Mouse (Mus musculus) midbrain, embryonic 11.5 days (tissue): ENCODE measurements around the gene Vwf. TPM values are rescaled to one million over a fixed set of nuclear protein-coding genes. Genes with fewer than 3 reads are reported as not detected.

ENCODE experiments used
- ATAC-seq: fragments of 200-750 bp; cut with Nextera tagmentation; 2 replicates; pipeline ENCODE4 v1.8.0; 2017; ENCODE audit warnings: moderate TSS enrichment, moderate library complexity; ENCODE audit not compliant: low FRiP score
- DNase-seq: peaks from one replicate; pipeline ENCODE4 v3.0.0; 2015; ENCODE audit warnings: low spot score; ENCODE audit errors: missing footprints
- H3K27ac ChIP-seq: fragments of 300-500 bp; sonication (generic); 2 replicates; pipeline ENCODE4 v1.5.1; 2014; ENCODE audit warnings: low read depth, low read length
- H3K27me3 ChIP-seq: fragments of 300-500 bp; sonication (generic); 2 replicates; pipeline ENCODE4 v1.6.1; 2014; ENCODE audit warnings: mild to moderate bottlenecking, low read length, moderate library complexity, mixed read lengths; ENCODE audit not compliant: control insufficient read depth, insufficient read depth
- H3K36me3 ChIP-seq: fragments of 300-500 bp; sonication (generic); 2 replicates; pipeline ENCODE4 v1.6.1; 2014; ENCODE audit warnings: mild to moderate bottlenecking, low read length, moderate library complexity, mixed read lengths; ENCODE audit not compliant: control insufficient read depth, insufficient read depth
- H3K4me1 ChIP-seq: fragments of 300-500 bp; sonication (generic); 2 replicates; pipeline ENCODE4 v1.6.1; 2014; ENCODE audit warnings: low read length; ENCODE audit not compliant: control insufficient read depth, insufficient read depth
- H3K4me2 ChIP-seq: fragments of 300-500 bp; sonication (generic); 2 replicates; pipeline ENCODE4 v1.6.1; 2014; ENCODE audit warnings: mild to moderate bottlenecking, moderate library complexity
- H3K4me3 ChIP-seq: fragments of 300-500 bp; sonication (generic); 2 replicates; pipeline ENCODE4 v1.5.1; 2014; ENCODE audit warnings: low read depth, low read length
- H3K9ac ChIP-seq: fragments of 300-500 bp; sonication (generic); 2 replicates; pipeline ENCODE4 v1.6.1; 2014; ENCODE audit warnings: low read length
- H3K9me3 ChIP-seq: fragments of 300-500 bp; sonication (generic); 2 replicates; pipeline ENCODE4 v1.6.1; 2016; ENCODE audit warnings: low read length; ENCODE audit not compliant: control insufficient read depth
- WGBS: fragments of 180-500 bp; shearing (Covaris S2); extraction: QIAGEN DNeasy Blood & Tissue Kit; methylation state at CpG from one replicate; pipeline ENCODE4 v1.1.7; 2014; 5-methylcytosine and 5-hydroxymethylcytosine counted together
- polyA plus RNA-seq: library from polyadenylated mRNA; unstranded; fragments of >200 nt; fragmentation: Nextera tagmentation; extraction: Ambion mirVana; gene quantifications from 2 replicates; pipeline ENCODE4 v1.2.1, GENCODE M21; 2014

The Vwf gene
- polyA plus RNA-seq, 1 experiment from 2014 or later: 15.8 TPM

DNA sequence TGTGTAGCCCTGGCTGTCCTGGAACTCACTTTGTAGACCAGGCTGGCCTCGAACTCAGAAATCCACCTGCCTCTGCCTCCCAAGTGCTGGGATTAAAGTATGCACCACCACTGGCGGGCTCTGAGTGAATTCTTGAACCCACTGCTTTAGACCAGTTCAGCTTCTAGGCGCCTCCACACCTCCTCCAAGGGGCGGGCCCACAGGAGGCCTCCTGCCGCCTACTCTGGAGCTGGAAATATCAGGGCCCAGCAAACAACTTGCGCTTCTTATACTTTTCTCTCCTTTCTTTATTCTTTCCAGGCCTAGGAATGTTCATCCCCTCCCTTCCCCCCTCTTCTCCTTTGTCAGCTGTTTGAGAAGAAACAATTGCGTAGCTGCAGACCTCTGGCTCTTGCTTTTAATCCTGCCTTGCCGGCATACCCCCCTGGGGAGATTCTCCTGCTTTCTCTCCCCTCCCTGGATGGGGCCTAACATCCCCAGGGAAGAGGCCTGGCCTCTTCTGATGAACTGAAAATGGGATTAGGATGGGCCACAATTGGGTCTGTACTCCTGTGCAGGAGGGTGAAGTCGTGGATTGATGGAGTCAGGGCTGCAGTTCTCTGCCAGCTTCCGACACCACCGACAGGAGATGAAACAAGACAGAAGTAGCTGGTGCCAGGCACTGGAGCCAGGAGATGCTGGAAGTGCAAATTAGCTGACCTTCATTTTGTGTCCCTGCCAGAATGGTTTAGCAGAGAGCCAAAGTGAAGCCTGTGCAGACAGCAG lies 31.5 kb downstream of the Vwf start:
- Histone ChIP-seq H3K27ac (peak overlapping the region; percentile 23), H3K9ac (no peak overlapping the region), H3K9me3 (no peaks in the 10 kb centered on the region), H3K27me3 (no peaks in the 10 kb centered on the region), H3K4me2 (no peak overlapping the region), H3K4me3 (no peak overlapping the region), H3K4me1 (peaks cover 12% of the 10 kb centered on the region; the same call in 1 of the 2 replicates), H3K36me3 (no peaks in the 10 kb centered on the region)
- DNase-seq (peak; percentile 88), ATAC-seq (peak; percentile 65)
- 13% methylated on average over 11 of the region's 11 CpGs for WGBS

DNA sequence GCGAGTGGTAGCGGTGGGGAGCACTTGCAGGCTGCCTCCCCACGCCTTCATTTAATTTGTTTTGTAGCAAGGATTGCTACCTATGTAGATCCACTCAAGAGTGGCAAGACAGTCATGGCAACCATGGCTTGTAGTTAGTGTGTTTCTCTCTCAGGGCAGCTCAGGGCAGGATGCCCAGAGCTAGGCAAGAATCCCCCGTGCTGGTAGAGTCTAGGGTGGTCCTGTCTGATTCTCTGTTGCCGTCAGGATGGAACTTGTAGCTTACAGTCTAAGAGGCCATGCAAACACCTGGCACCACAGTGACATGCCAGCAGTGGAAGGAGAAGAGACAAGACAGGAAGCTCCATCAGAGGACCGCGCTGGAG lies 32.1 kb downstream of the Vwf start:
- DNase-seq (no peak), ATAC-seq (no peak)
- Histone ChIP-seq H3K9me3 (no peaks in the 10 kb centered on the region), H3K4me2 (no peak overlapping the region), H3K27ac (peak overlapping the region; percentile 4; the same call in 1 of the 2 replicates), H3K27me3 (no peaks in the 10 kb centered on the region), H3K36me3 (no peaks in the 10 kb centered on the region), H3K4me1 (peaks cover 8% of the 10 kb centered on the region; the same call in 1 of the 2 replicates), H3K4me3 (no peak overlapping the region), H3K9ac (no peak overlapping the region)
- WGBS: 50% methylated on average over 7 of the region's 7 CpGs

DNA sequence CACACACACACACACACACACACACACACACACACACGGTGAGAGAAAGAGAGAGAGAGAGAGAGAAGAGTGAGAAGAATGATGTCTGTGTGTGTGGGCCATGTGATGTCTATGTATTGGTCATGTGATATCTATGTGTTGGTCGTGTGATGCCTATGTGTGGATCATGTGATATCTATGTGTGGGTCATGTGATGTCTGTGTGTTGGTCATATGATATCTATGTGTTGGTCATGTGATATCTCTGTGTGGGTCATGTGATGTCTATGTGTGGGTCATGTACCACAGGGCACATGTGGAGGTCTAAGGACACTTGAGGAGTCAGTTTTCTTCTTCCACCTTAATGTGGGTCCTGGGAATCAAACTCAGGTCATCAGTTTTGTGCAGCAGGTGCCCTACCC lies 33.3 kb downstream of the Vwf start:
- H3K9me3 ChIP-seq: no peaks in the 10 kb centered on the region
- H3K27ac ChIP-seq: no peak overlapping the region
- H3K4me2 ChIP-seq: no peak overlapping the region
- no peak for DNase-seq
- H3K4me1 ChIP-seq: peaks cover 8% of the 10 kb centered on the region; the same call in 1 of the 2 replicates
- H3K36me3 ChIP-seq: no peaks in the 10 kb centered on the region
- no peaks in the 10 kb centered on the region for H3K27me3 ChIP-seq
- no peak for ATAC-seq
- H3K4me3 ChIP-seq: no peak overlapping the region
- no peak overlapping the region for H3K9ac ChIP-seq
- WGBS: 83% methylated on average over 2 of the region's 2 CpGs

DNA sequence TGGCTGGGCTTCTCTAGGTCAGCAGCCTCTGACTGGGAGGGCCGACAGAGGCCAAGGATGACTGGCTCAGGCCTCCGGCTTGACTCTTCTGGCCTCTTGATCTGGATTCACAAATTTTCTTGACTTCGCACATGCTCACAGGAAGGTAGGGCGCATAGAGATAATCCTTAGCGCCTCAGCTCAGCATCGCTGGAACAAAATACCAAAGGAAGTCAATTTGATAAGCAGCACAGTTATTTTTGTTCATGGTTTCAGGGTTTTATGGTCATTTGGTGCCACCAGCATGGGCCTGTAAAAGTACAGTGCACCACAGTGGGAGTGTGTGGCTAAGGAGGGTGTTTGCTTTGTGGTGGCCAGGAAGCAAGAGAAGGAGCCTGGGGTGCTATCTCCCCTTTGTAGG lies 37.1 kb downstream of the Vwf start:
- no peak overlapping the region for H3K4me2 ChIP-seq
- H3K36me3 ChIP-seq: no peaks in the 10 kb centered on the region
- no peak for DNase-seq
- no peak overlapping the region for H3K9ac ChIP-seq
- no peak for ATAC-seq
- H3K4me1 ChIP-seq: peaks cover 15% of the 10 kb centered on the region
- no peak overlapping the region for H3K27ac ChIP-seq
- H3K9me3 ChIP-seq: no peaks in the 10 kb centered on the region
- no peaks in the 10 kb centered on the region for H3K27me3 ChIP-seq
- WGBS: 92% methylated on average over 6 of the region's 6 CpGs
- H3K4me3 ChIP-seq: no peak overlapping the region

DNA sequence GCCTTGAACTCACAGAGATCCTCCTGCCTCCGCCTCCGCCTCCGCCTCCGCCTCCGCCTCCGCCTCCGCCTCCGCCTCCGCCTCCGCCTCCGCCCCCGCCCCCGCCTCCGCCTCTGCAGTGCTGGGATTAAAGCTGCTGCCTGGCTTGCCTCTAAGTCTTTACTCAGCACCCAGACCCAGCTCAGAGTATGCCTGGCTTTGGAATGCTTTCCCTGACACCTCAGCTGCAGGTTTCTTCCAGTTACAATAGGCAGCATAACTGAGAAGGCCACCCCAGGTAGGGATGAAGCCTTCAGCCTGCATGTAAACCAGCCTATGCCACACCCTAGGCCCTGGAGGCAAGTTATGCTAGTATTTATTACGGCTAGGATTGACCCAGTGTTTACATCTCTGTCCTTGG lies 37.7 kb downstream of the Vwf start:
- no peaks in the 10 kb centered on the region for H3K36me3 ChIP-seq
- no peaks in the 10 kb centered on the region for H3K27me3 ChIP-seq
- H3K27ac ChIP-seq: no peak overlapping the region
- no peak overlapping the region for H3K9ac ChIP-seq
- H3K4me1 ChIP-seq: peaks cover 12% of the 10 kb centered on the region
- H3K9me3 ChIP-seq: no peaks in the 10 kb centered on the region
- no peak for DNase-seq
- H3K4me2 ChIP-seq: no peak overlapping the region
- ATAC-seq: no peak
- no peak overlapping the region for H3K4me3 ChIP-seq
- 95% methylated on average over 15 of the region's 15 CpGs for WGBS

DNA sequence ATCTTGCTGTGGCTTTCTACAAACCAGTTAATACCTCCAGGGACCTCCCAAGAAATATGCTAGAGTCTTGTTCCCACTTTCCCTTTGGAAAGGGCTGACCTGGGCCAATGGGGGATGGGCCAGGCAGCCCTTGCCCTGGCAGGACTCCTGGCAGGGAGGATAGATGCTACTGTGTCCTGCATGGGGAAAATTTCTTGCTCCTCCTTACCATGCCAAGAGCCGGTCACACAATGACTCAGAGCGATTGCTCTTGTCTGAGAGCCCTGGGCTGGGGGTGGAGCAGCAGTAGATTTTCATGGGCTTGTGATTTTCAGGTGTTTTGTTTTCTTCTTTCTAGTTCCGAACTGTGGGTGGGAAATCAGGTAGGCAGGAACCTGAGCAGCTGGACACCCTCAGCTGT lies 39.0 kb downstream of the Vwf start:
- no peaks in the 10 kb centered on the region for H3K9me3 ChIP-seq
- H3K4me3 ChIP-seq: no peak overlapping the region
- no peak overlapping the region for H3K9ac ChIP-seq
- ATAC-seq (no peak), DNase-seq (peak; percentile 85)
- no peak overlapping the region for H3K4me2 ChIP-seq
- WGBS: 37% methylated on average over 3 of the region's 3 CpGs
- H3K36me3 ChIP-seq: no peaks in the 10 kb centered on the region
- H3K27me3 ChIP-seq: no peaks in the 10 kb centered on the region
- peaks cover 12% of the 10 kb centered on the region for H3K4me1 ChIP-seq
- no peak overlapping the region for H3K27ac ChIP-seq

DNA sequence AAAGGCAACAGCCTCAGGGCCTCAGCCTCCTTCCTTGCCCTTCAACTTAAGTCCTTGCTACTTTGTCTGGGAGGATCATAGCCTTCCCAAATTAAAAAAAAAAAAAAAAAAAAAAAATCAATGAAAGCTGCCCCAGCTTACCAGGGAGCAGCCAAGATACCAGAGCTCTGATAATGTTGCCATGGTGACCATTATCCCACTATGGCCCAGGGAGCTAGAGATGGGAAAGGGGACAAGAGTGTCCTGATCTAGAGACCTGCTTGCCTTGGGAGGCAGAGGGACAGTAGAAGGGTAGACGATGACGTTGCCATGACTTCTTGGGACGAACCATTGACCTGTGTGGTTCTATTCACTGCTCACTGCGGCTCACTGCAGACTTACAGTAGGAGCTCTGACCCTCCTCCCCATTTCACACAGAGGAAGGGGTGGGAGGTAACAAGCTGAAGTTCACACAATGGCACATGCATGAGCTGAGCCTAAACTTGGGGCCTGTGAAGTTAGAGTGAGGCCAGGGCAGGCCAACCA lies 39.5 kb downstream of the Vwf start:
- no peaks in the 10 kb centered on the region for H3K36me3 ChIP-seq
- H3K9ac ChIP-seq: no peak overlapping the region
- no peak overlapping the region for H3K4me3 ChIP-seq
- no peak overlapping the region for H3K27ac ChIP-seq
- WGBS: 66% methylated on average over 4 of the region's 4 CpGs
- no peaks in the 10 kb centered on the region for H3K9me3 ChIP-seq
- no peak overlapping the region for H3K4me2 ChIP-seq
- peaks cover 12% of the 10 kb centered on the region for H3K4me1 ChIP-seq
- H3K27me3 ChIP-seq: no peaks in the 10 kb centered on the region
- peak; percentile 64 for ATAC-seq
- no peak for DNase-seq

DNA sequence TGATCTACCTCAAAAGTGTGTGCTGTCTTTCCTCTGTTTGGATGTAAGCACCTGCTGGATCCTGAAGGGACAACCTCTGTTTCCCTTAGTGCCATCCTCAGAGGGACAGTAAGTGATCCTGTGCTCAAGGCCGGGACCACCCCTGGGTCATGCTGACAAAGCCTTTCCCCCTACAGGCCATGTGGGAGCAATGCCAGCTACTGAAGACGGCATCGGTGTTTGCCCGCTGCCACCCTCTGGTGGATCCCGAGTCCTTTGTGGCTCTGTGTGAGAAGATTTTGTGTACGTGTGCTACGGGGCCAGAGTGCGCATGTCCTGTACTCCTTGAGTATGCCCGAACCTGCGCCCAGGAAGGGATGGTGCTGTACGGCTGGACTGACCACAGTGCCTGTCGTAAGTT lies 41.7 kb downstream of the Vwf start:
- Histone ChIP-seq H3K4me2 (no peak overlapping the region), H3K27ac (no peak overlapping the region), H3K9me3 (no peaks in the 10 kb centered on the region), H3K4me3 (no peak overlapping the region), H3K27me3 (no peaks in the 10 kb centered on the region), H3K9ac (no peak overlapping the region), H3K36me3 (no peaks in the 10 kb centered on the region), H3K4me1 (peaks cover 12% of the 10 kb centered on the region)
- DNase-seq: no peak
- 92% methylated on average over 12 of the region's 12 CpGs for WGBS
- no peak for ATAC-seq

DNA sequence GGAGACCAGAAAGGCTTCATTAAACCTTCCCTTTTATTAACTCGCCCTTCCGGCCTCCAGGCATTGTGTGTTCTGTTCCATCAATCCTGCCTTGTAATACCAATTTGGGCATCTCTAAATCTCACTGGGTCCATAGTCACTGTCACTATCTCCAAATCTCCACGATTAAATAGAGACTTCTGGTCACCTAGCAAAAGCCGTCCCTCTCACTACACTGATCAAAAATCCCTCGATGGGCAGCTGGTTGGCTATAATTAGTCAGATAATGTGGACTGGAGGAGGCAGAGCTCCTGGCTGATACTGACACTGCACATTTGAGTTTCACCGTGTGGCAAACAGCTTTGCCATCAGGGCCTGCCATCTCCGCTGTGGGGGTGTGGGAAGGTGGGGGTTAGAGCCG lies 42.5 kb downstream of the Vwf start:
- ATAC-seq (no peak), DNase-seq (peak; percentile 19)
- Histone ChIP-seq H3K4me2 (no peak overlapping the region), H3K27ac (no peak overlapping the region), H3K4me1 (peaks cover 12% of the 10 kb centered on the region), H3K9ac (no peak overlapping the region), H3K36me3 (no peaks in the 10 kb centered on the region), H3K27me3 (no peaks in the 10 kb centered on the region), H3K9me3 (no peaks in the 10 kb centered on the region), H3K4me3 (no peak overlapping the region)
- 83% methylated on average over 8 of the region's 8 CpGs for WGBS
